Mouse (Mus musculus): ENCODE data around the gene Lsamp.

Lsamp gene

DNA sequence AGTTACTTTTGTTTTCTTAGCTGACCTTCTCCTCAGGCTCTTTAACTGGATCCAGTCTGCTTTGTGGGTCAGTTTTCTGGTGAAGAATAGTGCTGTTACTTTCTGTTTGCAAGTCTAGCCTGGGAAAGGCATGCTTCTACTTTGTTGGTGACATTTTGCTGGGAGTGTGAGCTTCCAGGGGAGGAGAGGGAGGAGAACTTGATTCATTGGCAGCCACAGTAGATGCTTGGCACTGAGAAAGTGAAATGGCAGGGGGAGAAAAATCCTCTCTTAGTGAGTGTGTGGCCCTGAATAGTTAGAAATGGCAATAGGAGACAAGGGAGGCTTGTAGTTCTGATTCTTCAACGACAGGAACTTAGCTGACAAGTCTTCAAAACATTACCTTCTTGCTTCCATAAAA, 1551.6 kb downstream of the Lsamp start:
- DNase-seq (ENCODE audit: low read depth, low spot score) = no peak

DNA sequence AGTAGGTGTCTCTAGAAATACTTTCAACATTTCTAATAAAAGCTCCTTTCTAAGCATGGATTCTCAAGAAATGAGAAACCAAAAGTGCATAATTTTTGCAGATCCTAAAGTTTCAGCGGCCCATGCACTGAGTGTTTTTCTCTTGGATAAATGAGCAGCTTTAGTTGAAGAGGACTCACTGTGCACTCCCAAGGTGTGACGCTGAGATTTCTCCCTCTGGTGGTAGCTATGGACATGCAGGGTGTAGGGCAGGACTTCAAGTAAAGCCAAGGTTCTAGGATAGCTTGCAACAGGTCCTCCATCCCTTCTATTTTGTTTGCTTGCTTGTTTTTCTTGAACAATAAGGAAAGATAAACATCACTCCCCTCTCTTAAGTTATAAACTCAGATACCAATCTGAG, 1558.5 kb downstream of the Lsamp start:
- DNase-seq (ENCODE audit: low read depth, low spot score) = no peak

DNA sequence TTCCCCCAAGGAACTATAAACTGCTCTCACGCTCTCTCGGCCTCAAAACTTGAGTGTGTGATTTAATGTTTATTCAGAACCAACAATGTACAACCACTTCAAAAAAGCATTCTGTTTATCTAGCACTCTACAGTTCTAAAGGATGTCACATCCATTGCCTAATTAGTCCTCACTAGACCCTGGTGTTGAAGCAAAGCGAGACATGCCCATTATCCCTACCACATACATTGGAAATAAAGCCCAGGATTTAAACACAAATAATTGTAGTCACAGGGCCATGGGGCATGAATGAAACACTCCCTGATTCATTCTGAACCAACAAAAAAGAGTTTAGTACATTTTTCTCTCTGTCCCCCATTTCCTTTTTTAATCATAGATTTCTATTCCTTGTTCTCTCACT, 1567.0 kb downstream of the Lsamp start:
- no peak for DNase-seq (ENCODE audit: low read depth, low spot score)

DNA sequence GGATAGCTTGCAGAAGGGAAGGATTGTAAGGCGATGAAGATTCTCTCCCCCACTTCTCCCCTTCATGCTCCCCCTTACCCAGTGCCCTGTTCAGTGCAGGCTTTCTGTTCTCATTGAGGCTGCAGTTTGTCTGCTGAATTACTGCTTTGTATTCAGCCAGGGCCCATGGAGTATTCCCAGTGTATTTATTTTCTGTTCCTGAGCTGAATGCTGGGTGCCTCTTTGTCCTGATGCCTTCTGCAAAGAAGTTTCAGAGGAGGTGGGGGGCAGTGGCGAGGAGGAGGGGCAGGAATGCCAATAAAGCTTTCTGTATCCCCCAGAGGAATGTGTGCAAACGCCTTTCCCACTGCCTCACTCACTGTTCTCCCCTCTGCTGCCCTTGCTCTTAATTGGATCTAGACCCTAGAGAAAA, 1567.7 kb downstream of the Lsamp start:
- no peak for DNase-seq (ENCODE audit: low read depth, low spot score)

DNA sequence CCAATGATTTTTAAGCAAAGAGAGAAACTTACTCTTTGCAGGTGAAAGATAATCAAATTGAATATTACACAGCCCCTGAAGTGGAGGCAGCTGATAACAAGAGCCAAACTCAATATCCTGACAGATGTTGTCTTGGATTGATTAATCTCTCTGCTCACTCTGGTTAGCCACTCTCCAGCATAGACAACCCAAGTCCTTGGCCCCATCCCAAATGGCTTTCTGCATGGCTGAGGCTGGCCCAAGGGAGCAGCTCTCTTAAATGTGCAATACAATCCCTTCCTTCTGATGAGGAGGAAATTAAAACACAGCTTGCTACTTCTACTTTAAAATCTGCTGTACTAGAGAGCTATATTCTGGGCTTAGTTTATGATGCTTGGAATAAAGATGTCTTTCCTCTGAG, 1572.9 kb downstream of the Lsamp start:
- no peak for DNase-seq (ENCODE audit: low read depth, low spot score)

DNA sequence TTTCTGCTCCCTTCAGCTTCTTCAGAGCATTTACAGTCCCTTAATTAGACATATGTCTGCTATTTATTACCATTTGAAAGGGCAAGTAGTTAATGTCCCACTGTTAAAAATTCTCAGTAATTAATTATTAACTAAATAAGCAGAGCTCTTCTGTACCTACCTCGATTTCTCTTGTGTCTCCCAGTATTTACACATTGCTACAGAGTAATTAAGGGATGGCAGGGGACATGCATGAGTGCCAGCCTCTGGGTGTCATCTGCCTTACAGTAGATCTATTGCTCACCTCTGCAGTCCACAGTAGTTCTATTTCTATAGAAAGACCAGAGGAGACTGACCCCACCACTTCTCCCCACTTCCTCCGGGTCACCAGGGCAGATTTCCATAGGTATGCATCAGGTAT, 1581.1 kb downstream of the Lsamp start:
- no peak for DNase-seq (ENCODE audit: low read depth, low spot score)

DNA sequence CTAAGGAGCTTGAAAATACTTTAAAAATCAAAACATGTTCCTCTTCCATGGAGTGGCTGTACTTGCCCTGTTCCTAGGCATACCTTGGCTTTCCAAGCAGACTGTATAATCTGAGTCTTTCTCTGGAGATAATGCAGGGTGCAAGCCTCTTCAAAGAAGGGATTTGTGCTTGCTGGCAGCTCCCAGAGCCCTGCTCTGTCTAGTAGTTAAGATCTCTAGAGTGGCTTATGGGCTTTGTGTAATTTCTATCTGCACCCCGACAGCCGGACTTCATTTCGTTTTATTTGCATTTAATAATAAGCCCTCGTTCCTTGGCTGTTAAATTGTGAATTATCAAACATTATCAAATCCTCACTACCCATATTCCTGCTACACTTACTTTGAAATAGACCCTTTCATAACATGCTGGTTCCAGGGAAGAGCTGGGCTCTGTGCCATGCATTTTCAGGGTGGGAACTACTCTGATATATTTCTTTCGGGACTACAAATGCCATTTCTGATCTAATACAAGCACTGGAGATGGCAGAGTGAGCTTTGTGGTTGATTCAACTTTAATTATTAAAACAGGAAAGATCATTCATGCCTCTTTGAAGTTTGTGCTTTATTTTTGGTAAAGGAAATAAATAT, 1604.6 kb downstream of the Lsamp start:
- DNase-seq (ENCODE audit: low read depth, low spot score) = no peak

DNA sequence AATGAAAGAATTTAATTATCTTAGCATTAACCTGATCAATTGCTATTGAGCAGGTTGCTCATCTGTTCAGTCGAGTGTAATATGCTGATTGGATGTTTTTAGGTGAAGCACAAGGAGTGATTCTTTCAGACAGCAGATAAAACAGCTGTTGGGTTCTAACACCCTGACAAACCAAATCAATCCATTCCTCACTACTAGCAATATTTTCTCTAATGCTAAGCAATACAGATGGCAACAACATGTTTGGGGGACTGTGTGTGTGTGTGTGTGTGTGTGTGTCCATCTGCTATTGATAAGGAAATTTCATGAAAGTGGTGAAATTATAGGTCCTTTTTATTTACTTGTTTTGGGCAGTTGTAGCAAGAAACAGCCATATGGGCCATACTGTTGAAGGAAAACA, 1628.1 kb downstream of the Lsamp start:
- no peak for DNase-seq (ENCODE audit: low read depth, low spot score)

DNA sequence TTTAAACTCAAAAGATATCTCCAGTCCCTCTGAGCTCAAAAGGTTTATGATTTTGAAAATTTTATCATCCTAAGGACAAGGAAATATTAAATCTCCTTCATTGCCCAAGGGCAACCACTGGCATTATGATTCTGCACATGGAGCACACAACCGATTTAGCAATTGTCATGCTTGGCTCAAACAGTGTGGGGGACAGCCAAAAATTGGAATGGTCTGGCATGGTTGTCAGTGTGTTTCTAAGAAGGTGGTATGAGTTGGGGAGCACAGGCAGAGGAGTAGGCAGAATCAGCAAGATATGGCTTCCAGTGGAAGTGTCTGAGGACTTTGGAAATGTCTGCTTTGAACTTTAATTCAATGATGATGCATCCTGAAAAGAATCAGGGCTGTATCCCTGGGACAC, 1639.7 kb downstream of the Lsamp start:
- DNase-seq (ENCODE audit: low read depth, low spot score) = no peak

DNA sequence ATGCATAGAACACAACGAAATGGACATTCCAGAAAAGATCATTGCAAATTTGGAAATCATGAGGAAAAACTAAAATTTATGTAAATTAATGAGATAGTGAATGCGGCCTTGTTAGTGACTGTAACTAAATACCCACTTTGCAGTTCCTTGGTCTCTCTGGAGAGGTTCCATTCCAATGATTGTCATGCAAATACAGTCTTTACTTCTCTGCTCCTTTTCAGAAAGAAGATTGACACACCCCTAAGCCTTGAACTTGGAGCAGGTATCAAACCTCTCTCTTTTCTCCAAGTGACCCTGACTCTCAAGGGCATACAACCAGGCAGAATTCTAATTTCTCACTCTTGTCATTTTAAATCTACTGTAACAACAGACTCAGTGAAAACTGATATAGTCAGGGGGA, 1649.7 kb downstream of the Lsamp start:
- DNase-seq (ENCODE audit: low read depth, low spot score) = no peak

DNA sequence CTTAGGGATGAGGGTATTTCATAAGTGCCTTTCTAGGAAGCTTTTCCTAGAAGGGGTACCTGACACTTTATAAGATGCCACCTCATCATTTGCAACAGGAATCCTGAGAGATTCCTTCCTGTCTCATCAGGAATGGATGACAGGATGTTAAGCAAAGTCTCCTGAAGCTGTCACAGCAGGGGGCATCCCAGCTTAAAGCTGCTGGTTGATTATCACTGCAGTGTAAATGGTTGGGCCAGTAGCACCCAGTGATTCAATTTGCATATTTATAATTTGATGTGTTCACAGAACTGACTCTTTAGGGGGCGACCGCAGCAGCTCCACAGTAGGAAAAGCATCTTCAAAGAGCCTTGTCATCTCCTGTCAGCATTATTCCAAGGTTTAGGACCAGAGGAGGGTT, 1656.7 kb downstream of the Lsamp start:
- no peak for DNase-seq (ENCODE audit: low read depth, low spot score)

DNA sequence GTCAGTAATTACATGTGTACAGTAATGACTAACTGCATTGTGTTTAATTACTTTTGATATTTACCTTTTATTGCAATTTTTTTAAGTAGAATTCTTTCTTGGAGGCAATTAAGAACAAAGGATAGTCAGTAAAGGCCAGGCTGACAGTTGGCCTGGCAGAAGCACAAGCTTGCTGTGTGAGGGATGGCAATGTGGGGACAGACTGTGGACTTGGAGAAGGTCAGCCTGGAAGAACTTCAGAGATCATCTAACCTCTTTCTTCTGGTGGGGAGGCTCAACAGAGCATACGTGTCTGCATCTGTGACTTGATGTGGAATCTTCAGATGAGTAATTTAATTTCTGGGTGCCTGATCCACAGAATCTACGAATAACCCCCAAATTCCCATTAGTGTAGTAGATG, 1669.1 kb downstream of the Lsamp start:
- DNase-seq (ENCODE audit: low read depth, low spot score) = no peak

DNA sequence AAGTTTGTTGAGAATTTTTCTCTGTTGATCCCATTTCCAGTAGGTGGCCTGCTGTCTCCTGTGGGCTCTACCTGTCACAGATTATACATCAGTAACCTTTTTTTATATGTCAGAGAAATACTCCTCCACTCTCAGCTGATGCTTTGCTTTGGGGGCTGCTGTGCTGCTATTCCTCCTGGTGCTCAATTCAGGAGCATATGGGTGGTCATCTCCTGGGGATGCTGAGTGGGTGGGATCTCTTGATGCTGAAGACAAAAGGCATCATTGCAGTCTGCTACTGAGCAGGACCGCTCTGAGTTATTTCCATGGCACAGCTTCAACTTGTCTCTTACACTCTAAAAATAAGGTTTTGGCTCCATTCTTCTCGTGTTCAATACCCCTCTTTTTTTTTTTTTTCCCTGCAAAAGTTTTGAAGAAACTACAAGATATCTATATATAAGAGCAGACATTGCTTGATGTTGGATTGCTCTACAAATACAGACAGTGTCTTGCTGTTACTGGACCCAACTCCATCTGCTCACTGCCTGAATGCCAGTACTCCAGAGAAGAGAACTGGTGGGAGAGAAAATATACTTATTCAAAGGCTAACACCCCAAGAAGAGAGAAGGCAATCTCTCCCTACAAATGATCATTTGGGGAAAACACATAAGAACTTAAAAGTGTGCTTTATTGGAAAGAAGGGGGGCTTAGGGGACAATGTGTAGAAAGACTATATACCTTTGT, 1690.3 kb downstream of the Lsamp start:
- DNase-seq (ENCODE audit: low read depth, low spot score) = no peak

DNA sequence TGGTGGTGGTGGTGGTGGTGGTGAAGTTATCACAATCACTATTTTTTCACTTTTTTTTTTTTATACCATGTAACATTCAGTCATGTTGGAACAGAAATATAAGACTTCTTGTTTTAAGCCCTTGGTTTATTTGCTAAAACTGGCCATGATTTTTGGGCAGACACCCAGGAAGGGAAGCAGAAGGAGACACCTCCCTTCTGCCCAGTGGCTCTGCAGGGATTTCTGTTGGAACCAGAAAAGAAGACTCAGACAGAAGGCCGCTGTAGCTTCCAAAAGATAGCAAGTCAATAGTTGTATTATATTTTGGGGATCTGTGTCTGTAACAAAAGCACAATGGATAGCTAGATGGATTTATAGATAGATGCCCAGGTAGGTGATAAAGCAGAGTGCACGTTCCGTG, 1691.6 kb downstream of the Lsamp start:
- DNase-seq (ENCODE audit: low read depth, low spot score) = peak; percentile 5

DNA sequence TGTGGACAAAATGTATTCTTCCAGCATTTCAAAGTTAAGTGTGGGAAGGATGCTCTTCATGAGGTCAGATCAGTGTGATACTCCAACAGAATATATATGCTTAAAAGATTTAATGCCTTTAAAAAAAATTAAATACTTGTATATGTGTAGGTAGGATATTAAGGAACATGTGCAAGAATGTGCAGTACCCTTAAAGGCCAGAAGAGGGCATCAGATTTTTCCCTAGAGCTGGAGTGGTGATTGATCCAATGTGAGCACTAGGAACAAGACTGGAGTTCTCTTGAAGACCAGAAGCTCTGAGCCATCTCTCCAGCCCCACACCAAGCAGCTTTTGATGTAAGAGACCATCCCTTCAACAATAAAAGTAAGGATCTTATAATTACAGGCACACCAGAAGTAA, 1708.3 kb downstream of the Lsamp start:
- DNase-seq (ENCODE audit: low read depth, low spot score) = no peak

DNA sequence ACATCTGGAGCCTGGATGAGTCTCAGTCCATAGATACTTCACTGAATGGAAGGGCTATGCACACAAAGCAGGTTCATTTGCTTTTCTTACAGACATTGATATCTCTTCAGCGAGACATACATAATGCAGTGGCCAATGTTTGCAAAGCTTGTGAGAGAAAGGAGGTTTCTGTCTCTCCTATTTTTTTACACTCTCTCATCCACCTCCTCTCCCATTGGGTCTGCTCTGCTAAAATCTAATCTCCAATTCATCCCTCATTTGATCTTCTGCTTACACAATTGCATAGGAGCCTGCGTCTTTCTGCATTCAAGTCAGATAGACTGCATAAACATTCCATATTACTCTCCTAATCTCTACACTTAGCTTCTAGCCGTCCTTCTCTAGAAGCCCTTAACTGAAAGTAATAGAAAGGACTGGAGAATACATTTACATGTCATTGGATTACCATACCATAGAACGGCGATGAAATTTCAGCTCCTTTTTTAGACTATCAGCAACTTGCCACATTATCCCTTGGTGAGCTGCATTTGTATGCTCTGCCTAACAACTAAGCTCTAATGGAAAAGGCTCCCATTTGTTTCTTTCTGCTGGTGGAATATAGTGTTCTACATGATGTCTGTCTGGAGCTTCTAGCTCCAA, 1717.7 kb downstream of the Lsamp start:
- no peak for DNase-seq (ENCODE audit: low read depth, low spot score)

DNA sequence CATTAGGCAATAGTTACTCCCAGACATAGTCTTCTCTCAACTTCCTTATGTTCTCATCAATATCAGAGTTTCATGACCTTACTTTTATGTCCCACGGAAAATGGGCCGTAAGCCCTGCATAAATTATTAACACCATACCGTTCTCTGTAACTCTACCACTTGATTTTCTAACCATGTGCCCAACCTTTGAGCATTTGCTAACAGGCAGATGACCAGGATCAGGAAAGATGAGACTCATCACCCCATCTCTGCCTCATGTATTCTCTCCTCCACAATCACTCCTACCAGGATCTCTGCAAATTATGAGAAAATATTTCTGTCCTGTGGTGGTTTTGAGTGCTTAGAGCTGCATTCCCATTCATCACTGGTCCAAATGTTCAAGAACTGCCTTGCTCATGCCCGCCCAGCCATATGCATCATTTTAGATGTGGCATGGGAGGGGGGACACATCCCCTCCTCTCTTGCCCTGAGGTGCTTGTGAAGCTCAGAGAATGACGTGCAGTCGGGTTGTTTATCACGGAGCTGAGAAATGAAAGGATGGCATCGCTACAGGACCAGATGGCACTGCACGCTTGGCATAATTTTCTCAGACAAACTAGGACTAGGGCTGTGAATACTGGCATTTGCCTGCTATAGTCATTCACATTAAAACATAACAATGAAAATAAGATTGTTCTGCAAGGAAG, 1744.9 kb downstream of the Lsamp start:
- DNase-seq (ENCODE audit: low read depth, low spot score) = no peak

DNA sequence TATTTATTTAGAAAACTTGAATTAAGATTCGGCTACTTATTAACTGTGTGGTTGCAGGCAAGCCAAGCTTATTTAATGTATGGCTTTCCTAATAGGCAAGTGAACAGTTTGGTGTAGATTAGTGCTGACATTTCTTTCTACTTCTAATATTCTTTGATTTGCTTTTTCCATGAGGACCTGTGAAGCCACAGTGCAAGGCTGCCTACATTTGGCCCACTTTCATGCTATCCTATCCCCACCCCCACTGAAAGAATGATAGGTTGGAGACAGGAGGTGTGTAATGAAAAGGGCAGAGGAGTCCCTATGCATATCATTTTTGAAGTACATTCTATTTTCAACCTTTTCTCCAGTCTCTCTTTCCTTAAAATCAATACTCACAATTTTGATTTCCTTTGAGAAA, 1745.8 kb downstream of the Lsamp start:
- no peak for DNase-seq (ENCODE audit: low read depth, low spot score)

DNA sequence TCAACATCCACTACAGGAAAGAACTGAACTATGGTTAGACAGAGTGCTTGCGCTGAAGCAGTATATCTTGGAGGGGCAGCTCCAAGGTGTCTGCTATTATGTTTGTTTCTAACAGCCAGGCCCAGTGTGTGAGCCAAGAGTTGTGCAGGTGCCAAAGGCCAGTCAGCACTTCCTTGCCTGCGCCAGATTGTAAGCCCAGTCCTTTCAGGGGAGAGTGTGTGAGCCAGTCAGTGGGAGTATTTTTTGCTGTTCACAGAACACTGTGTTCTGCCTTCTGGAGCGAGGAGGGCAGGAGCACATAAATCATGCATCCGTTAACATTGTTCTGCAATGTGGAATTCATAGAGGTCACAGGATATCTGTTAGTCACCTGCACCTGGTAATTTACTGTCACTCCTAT, 1760.9 kb downstream of the Lsamp start:
- peak; percentile 62 for DNase-seq (ENCODE audit: low read depth, low spot score)

DNA sequence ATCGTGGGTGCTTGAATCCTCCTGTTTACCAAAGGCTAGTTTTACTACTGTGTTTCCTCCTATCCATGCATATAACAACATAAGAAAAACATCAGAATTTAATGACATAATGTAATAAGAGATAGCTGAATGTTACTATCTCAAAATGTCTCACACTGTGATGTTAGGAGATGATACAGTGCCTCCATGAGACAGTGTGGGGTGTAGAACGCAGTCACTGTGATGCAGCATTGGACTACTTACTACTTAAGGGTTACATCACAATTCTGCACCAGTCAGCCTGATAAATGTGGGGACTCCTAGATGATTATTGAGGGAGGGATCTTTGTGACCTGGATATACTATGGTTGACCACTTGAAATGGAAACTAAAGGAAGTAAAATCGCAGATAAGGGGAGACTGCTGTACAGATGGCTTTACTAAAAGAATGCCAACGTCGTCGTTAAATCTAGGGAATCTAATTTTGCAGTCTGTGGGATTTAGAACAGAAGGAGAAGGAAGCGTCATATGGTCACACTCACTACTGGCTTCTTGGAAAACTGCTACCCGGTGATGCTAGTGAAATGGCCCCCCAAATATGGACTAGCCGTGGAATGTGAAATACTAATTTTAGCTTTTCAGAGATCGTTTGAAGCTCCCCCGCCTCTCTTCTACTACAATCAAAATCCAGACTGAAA, 1762.2 kb downstream of the Lsamp start:
- DNase-seq (ENCODE audit: low read depth, low spot score) = no peak

DNA sequence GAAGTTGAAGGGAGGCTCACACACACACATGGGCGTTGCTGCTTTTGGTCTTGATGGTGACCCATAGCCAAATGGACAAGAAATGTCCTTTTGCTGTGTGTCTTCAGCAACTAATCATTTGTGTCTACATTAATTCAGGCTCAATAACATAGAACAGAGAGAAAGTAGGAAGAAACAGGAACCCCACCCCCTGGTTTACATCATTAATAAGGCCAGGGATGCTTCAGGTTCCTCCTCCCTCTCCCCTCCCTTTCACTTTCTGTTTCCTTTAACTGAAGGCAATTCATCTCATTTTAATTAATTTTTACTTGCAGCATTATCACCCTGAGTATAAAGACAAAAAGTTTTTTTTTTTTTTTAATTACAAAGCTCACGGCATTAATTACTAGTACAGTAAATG, 1763.7 kb downstream of the Lsamp start:
- no peak for DNase-seq (ENCODE audit: low read depth, low spot score)

DNA sequence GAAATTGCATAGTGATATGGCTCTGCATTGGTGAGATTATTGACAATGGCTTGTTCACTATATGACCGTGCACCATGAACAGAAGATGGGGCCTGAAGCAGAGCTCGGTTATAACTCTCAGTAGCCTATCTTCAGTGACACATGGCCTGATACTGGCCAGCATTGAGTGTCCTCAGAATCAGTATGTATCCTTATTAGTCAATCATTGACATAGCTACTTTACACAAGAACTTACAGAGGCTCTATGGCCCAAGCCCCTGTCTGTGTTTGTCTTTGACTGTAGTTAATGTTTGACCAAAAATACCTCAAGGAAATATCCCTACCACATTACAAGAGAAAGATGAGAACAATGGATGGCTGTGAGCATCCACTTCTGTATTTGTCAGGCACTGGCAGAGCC, 1764.6 kb downstream of the Lsamp start:
- no peak for DNase-seq (ENCODE audit: low read depth, low spot score)
